Mouse (Mus musculus): ENCODE data around the gene Stx8. TPM values are rescaled to one million over a fixed set of nuclear protein-coding genes. Genes with fewer than 3 reads are reported as not detected.

Stx8 gene
- polyA plus RNA-seq, 1 experiment from 2014 or later = 50.6 TPM

- WGBS = 70% methylated on average over 9 of the region's 9 CpGs
- no peaks in the 10 kb centered on the region for H3K36me3 ChIP-seq
- no peak overlapping the region for H3K4me3 ChIP-seq
- H3K9ac ChIP-seq = no peak overlapping the region
- H3K4me2 ChIP-seq = no peak overlapping the region
- peaks cover 3% of the 10 kb centered on the region; the same call in 1 of the 2 replicates for H3K27me3 ChIP-seq (replicated peaks)
- no peak overlapping the region for H3K27ac ChIP-seq (replicated peaks)
- H3K4me1 ChIP-seq = peaks cover 15% of the 10 kb centered on the region
- no peaks in the 10 kb centered on the region for H3K9me3 ChIP-seq
- ATAC-seq (ENCODE audit: extremely low read depth, insufficient number of reproducible peaks, low FRiP score, low TSS enrichment) = no peak
Observed at GRCm38 (mm10) chr11:68233469-68233965, 267.5 kb downstream of the Stx8 start.

GRCm38 (mm10) chr11:68239756-68240155 is 273.8 kb downstream of the Stx8 start:
- no peak for ATAC-seq (ENCODE audit: extremely low read depth, insufficient number of reproducible peaks, low FRiP score, low TSS enrichment)
- Histone ChIP-seq H3K4me1 (peaks cover 27% of the 10 kb centered on the region), H3K9ac (no peak overlapping the region), H3K36me3 (peaks cover 7% of the 10 kb centered on the region), H3K27me3 (replicated peaks) (no peaks in the 10 kb centered on the region), H3K4me3 (no peak overlapping the region), H3K4me2 (no peak overlapping the region), H3K27ac (replicated peaks) (no peak overlapping the region), H3K9me3 (0 out of 2 replicates have a peak, but pooled peaks cover 3% of the 10 kb centered on the region)
- 62% methylated on average over 5 of the region's 5 CpGs for WGBS

GRCm38 (mm10) chr11:68244254-68244991 is 278.4 kb downstream of the Stx8 start:
- Histone ChIP-seq H3K4me3 (no peak overlapping the region), H3K27me3 (replicated peaks) (no peaks in the 10 kb centered on the region), H3K4me2 (no peak overlapping the region), H3K9me3 (0 out of 2 replicates have a peak, but pooled peaks cover 3% of the 10 kb centered on the region), H3K27ac (replicated peaks) (no peak overlapping the region), H3K36me3 (peaks cover 7% of the 10 kb centered on the region), H3K9ac (no peak overlapping the region), H3K4me1 (peaks cover 14% of the 10 kb centered on the region)
- ATAC-seq (ENCODE audit: extremely low read depth, insufficient number of reproducible peaks, low FRiP score, low TSS enrichment) = no peak
- 54% methylated on average over 16 of the region's 16 CpGs for WGBS

GRCm38 (mm10) chr11:68244992-68245261 is 278.9 kb downstream of the Stx8 start:
- Histone ChIP-seq H3K4me2 (no peak overlapping the region), H3K27me3 (replicated peaks) (no peaks in the 10 kb centered on the region), H3K4me1 (peaks cover 11% of the 10 kb centered on the region), H3K9ac (no peak overlapping the region), H3K36me3 (peaks cover 7% of the 10 kb centered on the region), H3K27ac (replicated peaks) (no peak overlapping the region), H3K4me3 (no peak overlapping the region), H3K9me3 (0 out of 2 replicates have a peak, but pooled peaks cover 3% of the 10 kb centered on the region)
- ATAC-seq (ENCODE audit: extremely low read depth, insufficient number of reproducible peaks, low FRiP score, low TSS enrichment) = no peak
- WGBS = 81% methylated on average over 5 of the region's 5 CpGs

- no peak for ATAC-seq (ENCODE audit: extremely low read depth, insufficient number of reproducible peaks, low FRiP score, low TSS enrichment)
- peaks cover 6% of the 10 kb centered on the region for H3K4me1 ChIP-seq
Observed at GRCm38 (mm10) chr11:68247897-68248296, 281.9 kb downstream of the Stx8 start.

GRCm38 (mm10) chr11:68250106-68250505 is 284.1 kb downstream of the Stx8 start:
- Histone ChIP-seq H3K27me3 (replicated peaks) (no peaks in the 10 kb centered on the region), H3K4me2 (no peak overlapping the region), H3K4me1 (no peaks in the 10 kb centered on the region), H3K27ac (replicated peaks) (no peak overlapping the region), H3K36me3 (0 out of 2 replicates have a peak, but pooled peaks cover 9% of the 10 kb centered on the region), H3K9ac (no peak overlapping the region), H3K4me3 (no peak overlapping the region), H3K9me3 (no peaks in the 10 kb centered on the region)
- no peak for ATAC-seq (ENCODE audit: extremely low read depth, insufficient number of reproducible peaks, low FRiP score, low TSS enrichment)
- WGBS = 86% methylated on average over 6 of the region's 6 CpGs

More at GRCm38 (mm10) chr11:68247897-68248296, 281.9 kb downstream of the Stx8 start:
- Histone ChIP-seq H3K4me2 (no peak overlapping the region), H3K27me3 (replicated peaks) (no peaks in the 10 kb centered on the region), H3K9me3 (0 out of 2 replicates have a peak, but pooled peaks cover 3% of the 10 kb centered on the region), H3K4me3 (no peak overlapping the region), H3K27ac (replicated peaks) (no peak overlapping the region), H3K36me3 (peaks cover 11% of the 10 kb centered on the region), H3K9ac (no peak overlapping the region)
- WGBS = 54% methylated on average over 6 of the region's 6 CpGs

GRCm38 (mm10) chr11:68253531-68253930 is 287.5 kb downstream of the Stx8 start:
- Histone ChIP-seq H3K4me3 (no peak overlapping the region), H3K36me3 (peaks cover 20% of the 10 kb centered on the region; the same call in 1 of the 2 replicates), H3K27me3 (replicated peaks) (no peaks in the 10 kb centered on the region), H3K9me3 (no peaks in the 10 kb centered on the region), H3K4me1 (no peaks in the 10 kb centered on the region), H3K9ac (no peak overlapping the region), H3K4me2 (no peak overlapping the region), H3K27ac (replicated peaks) (no peak overlapping the region)
- ATAC-seq (ENCODE audit: extremely low read depth, insufficient number of reproducible peaks, low FRiP score, low TSS enrichment) = no peak
- 69% methylated on average over 7 of the region's 7 CpGs for WGBS

Small RNA genes lying within 50 kb of the gene (microRNA-seq; reads per million reads assigned to microRNA genes)
- not detected for gene Mir6406

Other genes starting within 250 kb of the Stx8 start
- not detected in 2 replicates for gene Glp2r, start 195.0 kb upstream of the Stx8 start, polyA plus RNA-seq (2015; fragmentation: Nextera tagmentation; extraction: Ambion mirVana)
- not detected in 2 replicates for gene Gsg1l2, start 191.6 kb upstream of the Stx8 start, polyA plus RNA-seq (2015; fragmentation: Nextera tagmentation; extraction: Ambion mirVana)
- gene Dhrs7c, start 168.0 kb upstream of the Stx8 start, polyA plus RNA-seq (2015; fragmentation: Nextera tagmentation; extraction: Ambion mirVana) = 3.8 and 4.2 TPM in 2 replicates
- gene Usp43, start 44.0 kb upstream of the Stx8 start, polyA plus RNA-seq (2015; fragmentation: Nextera tagmentation; extraction: Ambion mirVana) = 0.80 and 0.87 TPM in 2 replicates
- 0.29 and 0.33 TPM in 2 replicates for gene Cfap52, start 542 bp upstream of the Stx8 start, polyA plus RNA-seq (2015; fragmentation: Nextera tagmentation; extraction: Ambion mirVana)